In genomic region chr10:92248648-92249047, GRCm38 (mm10) we compare ENCODE assay signal across 14 mouse cellular contexts.
DNase-seq lines count a peak whose midpoint lies in the region; ATAC-seq and TF ChIP-seq lines count a peak whose summit lies in the region.
"Had no signal": no experiment of that assay in that cellular context is flagged by ENCODE, and none has a peak within 500 bp of the region (broad histone marks: within the 10 kb centered on the region; RNA-seq: fewer than 3 reads in every experiment).

No protein-coding gene starts in this region.

- no peak overlapping the region for H3K4me3 ChIP-seq in lung, embryonic 14.5 days (ENCODE audit: low read depth, low read length)
- H3K4me3 ChIP-seq in stomach, embryonic 16.5 days (replicated peaks; ENCODE audit: low read length): no peak overlapping the region

- ATAC-seq in cerebellum, adult (ENCODE audit: insufficient number of reproducible peaks, low FRiP score, low TSS enrichment): 0 out of 2 replicates have a peak, but pooled peaks have one; percentile 15
- no peak for ATAC-seq in lung, embryonic 14.5 days (ENCODE audit: insufficient read depth)
- peak; percentile 44; the same call in 1 of the 2 replicates for ATAC-seq in stomach, embryonic 16.5 days (ENCODE audit: insufficient read depth, low FRiP score)

- WGBS in lung, embryonic 14.5 days: 70% methylated on average over 3 of the region's 3 CpGs
- 58% methylated on average over 3 of the region's 3 CpGs for WGBS in stomach, embryonic 16.5 days

- H3K9me3 ChIP-seq in lung, embryonic 14.5 days (ENCODE audit: low read depth, low read length): no peaks in the 10 kb centered on the region
- H3K9me3 ChIP-seq in stomach, embryonic 16.5 days (replicated peaks; ENCODE audit: control insufficient read depth, low read length): no peaks in the 10 kb centered on the region

- DNase-seq in cerebellum, postnatal 14 days: no peak
- DNase-seq in lung, embryonic 14.5 days: peak; percentile 6
- no peak for DNase-seq in lung, postnatal 36 days
- peak; percentile 21 to 75 for DNase-seq in layer of hippocampus, postnatal 14 days (ENCODE audit: low spot score in 2 of 2)
- DNase-seq in neural tube, embryonic 10.5 days (ENCODE audit: extremely low spot score, low spot score): no peak
- no peak for DNase-seq in gastrocnemius, postnatal 10 days
- DNase-seq: adrenal gland, adult 2 months; heart, postnatal 36 days; kidney, postnatal 14 days; thymus, postnatal 4 days had no signal

- H3K4me2 ChIP-seq in lung, embryonic 14.5 days: no peak overlapping the region
- no peak overlapping the region for H3K4me2 ChIP-seq in stomach, embryonic 16.5 days (ENCODE audit: low read depth, low read length)
- H3K4me2 ChIP-seq: liver, embryonic 11.5 days had no signal

- no peaks in the 10 kb centered on the region for H3K27me3 ChIP-seq in lung, embryonic 14.5 days (ENCODE audit: insufficient read depth, low read length)
- H3K27me3 ChIP-seq in stomach, embryonic 16.5 days (ENCODE audit: control insufficient read depth, insufficient read depth, low read length): no peaks in the 10 kb centered on the region

- no peak overlapping the region for H3K27ac ChIP-seq in lung, embryonic 14.5 days (ENCODE audit: low read depth)
- no peak overlapping the region for H3K27ac ChIP-seq in stomach, embryonic 16.5 days (ENCODE audit: low read length)

- H3K9ac ChIP-seq in lung, embryonic 14.5 days: no peak overlapping the region
- no peak overlapping the region for H3K9ac ChIP-seq in stomach, embryonic 16.5 days (ENCODE audit: low read length)

- H3K4me1 ChIP-seq in lung, embryonic 14.5 days (ENCODE audit: insufficient read depth): no peaks in the 10 kb centered on the region
- H3K4me1 ChIP-seq in stomach, embryonic 16.5 days (ENCODE audit: control insufficient read depth, insufficient read depth, low read length): no peaks in the 10 kb centered on the region

- H3K36me3 ChIP-seq in lung, embryonic 14.5 days (ENCODE audit: insufficient read depth): no peaks in the 10 kb centered on the region
- H3K36me3 ChIP-seq in stomach, embryonic 16.5 days (ENCODE audit: control insufficient read depth, insufficient read depth, low read length): no peaks in the 10 kb centered on the region
- H3K36me3 ChIP-seq: G1E had no signal

- no peak for TF ChIP-seq CTCF in lung, embryonic 14.5 days (IDR thresholded peaks at IDR 0.05; ENCODE audit: low read depth)

Comparison
In these comparisons a context has a peak if more than half of its experiments do, and no peak if none do; other contexts are left out.
1. DNase-seq: peak in lung, embryonic 14.5 days (single experiment) and layer of hippocampus, postnatal 14 days (2 of 2); none in cerebellum, postnatal 14 days (0 of 2), lung, postnatal 36 days (single experiment), neural tube, embryonic 10.5 days (single experiment) and gastrocnemius, postnatal 10 days (single experiment).